Mouse (Mus musculus): ENCODE results near the gene Asb11.

DNA sequence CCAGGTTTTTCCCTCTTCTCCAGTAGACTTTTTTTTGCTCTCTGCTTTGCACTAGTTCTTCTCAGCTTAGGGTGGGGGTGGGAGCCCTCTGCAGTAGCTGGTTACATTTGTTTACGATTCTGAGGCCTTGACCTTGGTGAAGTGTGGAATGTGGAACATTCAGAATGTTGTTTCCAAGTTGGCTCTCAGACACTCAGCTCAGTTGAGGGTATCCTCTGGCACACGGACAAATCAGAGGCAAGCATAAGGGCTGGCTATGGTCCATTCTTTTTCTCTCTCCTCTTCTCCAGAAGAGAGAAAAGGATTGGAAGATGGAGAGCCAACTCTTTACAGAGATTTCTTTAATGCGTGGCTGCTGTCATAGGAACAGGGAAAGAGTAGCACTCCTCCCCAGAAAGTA is 71.9 kb downstream of the Asb11 start:
- TF ChIP-seq CTCF (IDR thresholded peaks at IDR 0.05; ENCODE audit: low read depth, low read length) (no peak), EP300 (IDR thresholded peaks at IDR 0.05; ENCODE audit: insufficient read depth, low read depth, low read length) (no peak)
